8 mouse cellular contexts compared by ENCODE assay signal in the genomic region with DNA sequence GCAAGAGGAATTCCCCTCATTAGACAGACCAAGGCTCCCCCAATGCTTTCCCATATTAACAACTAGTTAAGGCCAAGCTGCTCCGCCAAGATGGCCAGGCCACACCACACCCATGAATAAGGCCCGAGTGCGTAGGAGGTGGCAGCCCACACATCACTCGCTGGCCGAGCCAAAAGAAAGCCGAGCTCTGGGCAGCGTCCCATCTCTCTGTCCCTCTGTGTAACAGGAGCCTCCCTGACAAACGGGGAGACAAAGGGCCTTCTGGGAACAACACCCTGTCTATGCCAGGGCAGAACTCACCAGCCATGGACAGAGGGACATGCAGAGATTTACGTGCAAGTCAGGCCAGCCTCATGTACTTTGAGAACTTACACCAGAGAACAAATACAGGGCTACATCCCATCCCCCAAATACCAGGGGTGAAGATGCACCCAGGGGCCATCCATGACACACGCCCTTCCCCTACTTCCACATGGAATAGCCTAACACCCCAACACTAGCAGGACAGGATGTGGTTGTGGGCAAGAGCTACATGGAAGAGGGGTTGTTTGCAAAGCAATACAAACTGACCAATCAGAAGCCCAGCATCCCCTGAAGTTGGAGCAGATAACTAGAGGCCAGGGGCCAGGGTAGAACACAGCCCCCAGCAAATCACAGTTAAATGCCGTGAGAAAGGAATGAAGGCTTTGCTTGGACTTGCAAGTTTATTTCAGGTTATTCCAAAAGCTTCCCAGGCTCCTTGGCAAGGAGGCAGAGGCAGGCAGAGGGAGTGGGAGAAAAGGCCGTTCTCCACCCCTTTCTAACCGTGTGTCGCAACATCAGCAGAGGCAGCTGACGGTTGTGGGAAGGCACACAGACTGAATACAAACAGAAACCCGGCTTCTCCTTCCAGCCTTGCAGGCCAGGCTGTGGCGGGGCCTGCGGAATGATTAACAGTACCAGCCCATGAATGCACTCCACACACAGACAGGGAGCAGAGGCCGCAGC. TPM values are rescaled to one million over a fixed set of nuclear protein-coding genes. Genes with fewer than 3 reads are reported as not detected.
A peak's percentile ranks its signal among the peaks of the same experiment; 100 is the strongest.
DNase-seq lines count a peak whose midpoint lies in the region; ATAC-seq and TF ChIP-seq lines count a peak whose summit lies in the region.

No protein-coding gene starts in this region.

- no peak overlapping the region for H3K4me2 ChIP-seq in hindbrain, embryonic 16.5 days (ENCODE audit: low read length)
- H3K4me2 ChIP-seq in limb, embryonic 13.5 days (replicated peaks), result no peak overlapping the region
- no peak overlapping the region for H3K4me2 ChIP-seq in midbrain, postnatal 0 days (ENCODE audit: low read depth, low read length, poor library complexity, severe bottlenecking)

- H3K27ac ChIP-seq in hindbrain, embryonic 16.5 days (ENCODE audit: low read depth, low read length), result peak overlapping the region; percentile 73
- H3K27ac ChIP-seq in limb, embryonic 13.5 days, result peak overlapping the region; percentile 52; the same call in 1 of the 2 replicates
- H3K27ac ChIP-seq in midbrain, postnatal 0 days (ENCODE audit: low read depth, low read length), result peak overlapping the region; percentile 51

- H3K4me3 ChIP-seq in hindbrain, embryonic 16.5 days (ENCODE audit: low read length), result no peak overlapping the region
- H3K4me3 ChIP-seq in limb, embryonic 13.5 days, result no peak overlapping the region
- no peak overlapping the region for H3K4me3 ChIP-seq in midbrain, postnatal 0 days (ENCODE audit: low read depth, low read length)

- peak; percentile 74 for ATAC-seq in hindbrain, embryonic 16.5 days
- peak; percentile 17; the same call in 1 of the 2 replicates for ATAC-seq in limb, embryonic 13.5 days (ENCODE audit: low FRiP score, low read depth)
- ATAC-seq in midbrain, postnatal 0 days (ENCODE audit: low FRiP score), result peak; percentile 72

- no peaks in the 10 kb centered on the region for H3K27me3 ChIP-seq in hindbrain, embryonic 16.5 days (replicated peaks; ENCODE audit: control insufficient read depth, insufficient read depth, low read length)
- H3K27me3 ChIP-seq in limb, embryonic 13.5 days, result no peaks in the 10 kb centered on the region
- no peaks in the 10 kb centered on the region for H3K27me3 ChIP-seq in midbrain, postnatal 0 days (ENCODE audit: insufficient read depth, low read length)

- DNase-seq in adrenal gland, adult 2 months, result peak; percentile 64
- no peak for DNase-seq in adrenal gland, adult 8-10 months
- DNase-seq in brain, adult 2 months (ENCODE audit: low read depth, low spot score), result peak; percentile 83
- DNase-seq in gastrocnemius, adult 18-20 months (ENCODE audit: low spot score), result peak; percentile 52
- peak; percentile 75 for DNase-seq in midbrain, postnatal 0 days (ENCODE audit: low spot score)
- no peak for DNase-seq in thymus, postnatal 25 days

- TF ChIP-seq CTCF in midbrain, postnatal 0 days (IDR thresholded peaks at IDR 0.05), result no peak

- no peak overlapping the region for H3K9ac ChIP-seq in hindbrain, embryonic 16.5 days (ENCODE audit: low read depth, low read length)
- no peak overlapping the region for H3K9ac ChIP-seq in limb, embryonic 13.5 days
- H3K9ac ChIP-seq in midbrain, postnatal 0 days (replicated peaks; ENCODE audit: low read length, poor library complexity, severe bottlenecking), result no peak overlapping the region; the same call in 1 of the 2 replicates

- no peaks in the 10 kb centered on the region for H3K9me3 ChIP-seq in hindbrain, embryonic 16.5 days (ENCODE audit: control insufficient read depth, low read length)
- no peaks in the 10 kb centered on the region for H3K9me3 ChIP-seq in limb, embryonic 13.5 days
- H3K9me3 ChIP-seq in midbrain, postnatal 0 days (ENCODE audit: low read length), result no peaks in the 10 kb centered on the region

- no peaks in the 10 kb centered on the region for H3K36me3 ChIP-seq in hindbrain, embryonic 16.5 days (ENCODE audit: control insufficient read depth, insufficient read depth, low read length)
- no peaks in the 10 kb centered on the region for H3K36me3 ChIP-seq in limb, embryonic 13.5 days
- H3K36me3 ChIP-seq in midbrain, postnatal 0 days (ENCODE audit: insufficient read depth, low read length), result no peaks in the 10 kb centered on the region

- 48% methylated on average over 19 of the region's 19 CpGs for WGBS in hindbrain, embryonic 16.5 days
- WGBS in limb, embryonic 13.5 days, result 68% methylated on average over 19 of the region's 19 CpGs
- WGBS in midbrain, postnatal 0 days, result 63% methylated on average over 19 of the region's 19 CpGs

- no peaks in the 10 kb centered on the region; the same call in 1 of the 2 replicates for H3K4me1 ChIP-seq in hindbrain, embryonic 16.5 days (ENCODE audit: control insufficient read depth, insufficient read depth, low read depth, low read length)
- peaks cover 4% of the 10 kb centered on the region; the same call in 1 of the 2 replicates for H3K4me1 ChIP-seq in limb, embryonic 13.5 days
- H3K4me1 ChIP-seq in midbrain, postnatal 0 days (ENCODE audit: insufficient read depth, low read length), result no peaks in the 10 kb centered on the region

RNA-seq across cellular contexts. Expression of a gene that starts 30.8 kb away (rescaled TPM):
- total RNA-seq in adrenal gland, adult 2 months (2021), result 10 to 100 TPM; 22.7 to 29.7 TPM
- 4.5 and 5.6 TPM in 2 replicates for polyA plus RNA-seq in adrenal gland, adult 2 months (2012; rRNA removed)
- 10 to 100 TPM; 26.7 to 42.5 (median 32.2) TPM for total RNA-seq in adrenal gland, adult 8-10 months (2022)
- total RNA-seq in gastrocnemius, adult 18-20 months (2021), result 1 to 10 TPM; 1.2 to 1.9 TPM
- 13.9 and 16.4 TPM in 2 replicates for polyA plus RNA-seq in hindbrain, embryonic 16.5 days (2015; fragmentation: Nextera tagmentation; extraction: Ambion mirVana)
- polyA plus RNA-seq in limb, embryonic 13.5 days (2015; fragmentation: Nextera tagmentation; extraction: Ambion mirVana), result 5.6 and 6.9 TPM in 2 replicates
- 13.2 and 15.3 TPM in 2 replicates for total RNA-seq in midbrain, postnatal 0 days (2014; rRNA removed)
- polyA plus RNA-seq in midbrain, postnatal 0 days (2015; fragmentation: Nextera tagmentation; extraction: Ambion mirVana), result 8.1 and 10.8 TPM in 2 replicates

Comparison
In these comparisons a context has a peak if more than half of its experiments do, and no peak if none do; other contexts are left out.
1. DNase-seq: peak in adrenal gland, adult 2 months (single experiment), brain, adult 2 months (single experiment), gastrocnemius, adult 18-20 months (single experiment) and midbrain, postnatal 0 days (single experiment); none in adrenal gland, adult 8-10 months (single experiment) and thymus, postnatal 25 days (single experiment).
2. ATAC-seq: peak in every context shown above with its lines; median percentile 74 in hindbrain, embryonic 16.5 days; 72 in midbrain, postnatal 0 days; 17 in limb, embryonic 13.5 days.
3. Peak in every context shown above with its lines, with median percentiles within 50 percentile points of each other: H3K27ac ChIP-seq.